Mouse (Mus musculus) embryonic stem cell, embryonic (primary cell): ENCODE measurements around the gene Stab1.

ENCODE experiments used
- CTCF ChIA-PET, 4 experiments: fragments of 300-600 bp in 2 of 4; fragments of 350-600 bp in 2 of 4; sonication (Branson Sonifier 250); formaldehyde crosslinking; loops; one replicate each; lab custom pipeline; 2022; ENCODE audit warnings: inconsistent platforms in 2 of 4; lab: Charles Lee
- POLR2A ChIA-PET, 4 experiments: fragments of 300-600 bp in 2 of 4; fragments of 350-600 bp in 2 of 4; sonication (Branson Sonifier 250); formaldehyde crosslinking; loops; one replicate each; lab custom pipeline; 2022; ENCODE audit warnings: antibody characterized with exemption in 4 of 4, inconsistent platforms in 1 of 4; lab: Charles Lee

Gene Stab1

DNA sequence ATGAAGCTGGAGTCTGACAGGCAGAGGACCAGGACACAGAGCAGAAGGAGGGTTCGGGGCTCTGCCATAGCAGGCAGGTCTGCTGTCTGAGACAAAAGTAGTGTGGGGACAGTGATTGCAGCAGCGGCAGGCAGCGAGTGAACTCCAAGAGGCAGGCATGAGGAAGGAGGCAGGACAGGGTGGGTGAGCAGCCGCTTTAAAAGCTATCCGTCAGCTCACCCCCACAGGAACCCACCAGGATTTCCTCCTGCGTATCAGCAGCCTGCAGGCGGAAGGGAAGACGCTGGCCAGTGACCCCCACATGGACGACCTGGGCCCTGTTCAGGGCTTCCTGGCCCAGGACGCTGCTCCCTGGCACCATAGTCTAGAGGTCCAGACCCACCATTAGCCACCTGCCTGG, at the start of gene Stab1:
Stab1 (minus strand) TSS at position 217 of the 400 bp plus-strand sequence.
- CTCF ChIA-PET: interaction anchor here in 1 of 4 experiments (1.2 kb wide), 1 partner anchor 304 kb away, joined by 3 read pairs; no protein-coding TSS in a partner anchor
- POLR2A ChIA-PET: interaction anchor here in 2 of 4 experiments (0.7 to 1.5 kb wide), 11 partner anchors 12 to 439 kb away, joined by 3 to 9 read pairs (median 4); no protein-coding TSS in a partner anchor

DNA sequence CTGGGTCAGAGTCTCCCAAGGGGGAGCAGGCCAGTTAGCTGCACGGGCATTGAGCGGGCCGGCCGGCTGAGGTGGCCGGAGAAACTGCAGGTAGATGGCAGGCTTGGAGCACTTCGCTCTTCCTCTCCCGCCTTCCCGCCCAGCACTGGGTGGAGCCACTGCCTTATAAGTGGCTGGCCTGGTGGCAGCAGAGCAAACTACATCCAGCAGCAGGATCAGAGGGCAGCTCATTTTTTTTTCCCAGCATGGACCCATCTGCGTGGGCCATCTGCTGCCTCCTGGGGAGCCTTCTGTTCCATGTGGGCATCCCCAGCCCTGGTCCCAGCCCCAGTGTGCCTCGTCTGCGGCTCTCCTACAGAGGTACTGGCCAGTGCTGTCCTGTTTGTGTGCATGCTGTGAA, 49.2 kb upstream of the Stab1 start, which contains the start of gene Sema3g:
Sema3g (plus strand) TSS at position 195 of the 400 bp plus-strand sequence.
- ChIA-PET CTCF (interaction anchor here in 3 of 4 experiments (0.8 to 1.8 kb wide), 9 partner anchors 9 to 255 kb away, joined by 3 to 13 read pairs (median 4); partner anchors contain the start of gene Phf7 (in 1 of the 3)), POLR2A (interaction anchor here in 3 of 4 experiments (0.6 to 3.6 kb wide), 7 partner anchors 9 to 255 kb away, joined by 3 to 15 read pairs (median 5); no protein-coding TSS in a partner anchor)

GRCm38 (mm10) chr14:31216846-31217245, 48.4 kb upstream of the Stab1 start, which contains the start of gene Nisch:
Gene Nisch (minus strand): TSS chr14:31216946.
- ChIA-PET POLR2A (interaction anchor here in 1 of 4 experiments (0.6 to 3.6 kb wide), 4 partner anchors 11 to 49 kb away, joined by 3 to 15 read pairs (median 4); no protein-coding TSS in a partner anchor), CTCF (interaction anchor here in 3 of 4 experiments (0.5 to 1.8 kb wide), 8 partner anchors 12 to 256 kb away, joined by 3 to 13 read pairs (median 4); partner anchors contain the start of gene Phf7 (in 1 of the 3))

DNA sequence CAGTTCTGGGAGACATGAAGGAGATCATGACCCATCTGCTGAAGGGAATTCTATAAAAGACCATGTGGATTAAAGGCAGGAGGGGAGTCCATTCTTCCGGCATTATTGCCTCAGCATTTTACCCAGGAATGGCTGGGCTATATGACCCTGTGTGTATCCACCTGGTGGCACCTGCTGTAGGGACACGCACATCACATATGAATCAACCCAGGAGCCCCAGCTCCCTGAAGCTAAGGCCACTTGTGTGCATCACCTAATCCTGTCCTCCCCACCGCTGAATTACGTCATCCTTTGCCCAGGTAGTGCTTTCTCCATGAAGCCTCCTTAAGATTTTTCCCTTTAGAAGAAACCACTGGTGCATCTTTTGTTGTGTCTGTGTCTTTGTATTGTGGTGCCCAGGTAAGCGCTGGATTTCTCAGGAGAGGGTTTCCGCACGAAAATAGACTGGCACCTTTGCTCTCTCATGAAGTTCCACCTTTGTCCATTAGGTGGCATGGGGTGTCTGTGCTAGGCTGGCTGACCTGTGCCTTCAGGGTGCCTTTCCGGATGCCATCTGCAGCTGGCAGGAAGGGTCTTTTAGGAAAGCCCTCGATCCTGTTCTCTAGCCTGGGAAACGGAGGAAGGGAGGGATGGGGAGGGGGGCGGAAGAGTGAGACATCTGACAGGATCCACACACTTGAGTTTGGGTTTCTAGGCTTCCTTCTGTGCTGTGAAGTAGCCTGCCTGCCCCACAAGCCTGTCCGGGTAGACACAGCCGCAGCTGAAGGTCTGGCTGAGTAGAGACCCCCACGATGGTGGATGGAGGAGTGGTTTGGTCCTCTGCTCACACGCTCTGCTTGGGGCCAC, 46.9 kb upstream of the Stab1 start:
- ChIA-PET CTCF (interaction anchor here (0.6 to 1.8 kb wide), 16 partner anchors 8 to 257 kb away, joined by 3 to 7 read pairs (median 4); partner anchors contain the start of gene Dnah1 (in 1 of the 4)), POLR2A (interaction anchor here in 2 of 4 experiments (0.8 to 3.6 kb wide), 5 partner anchors 9 to 13 kb away, joined by 3 to 15 read pairs (median 4); no protein-coding TSS in a partner anchor)

DNA sequence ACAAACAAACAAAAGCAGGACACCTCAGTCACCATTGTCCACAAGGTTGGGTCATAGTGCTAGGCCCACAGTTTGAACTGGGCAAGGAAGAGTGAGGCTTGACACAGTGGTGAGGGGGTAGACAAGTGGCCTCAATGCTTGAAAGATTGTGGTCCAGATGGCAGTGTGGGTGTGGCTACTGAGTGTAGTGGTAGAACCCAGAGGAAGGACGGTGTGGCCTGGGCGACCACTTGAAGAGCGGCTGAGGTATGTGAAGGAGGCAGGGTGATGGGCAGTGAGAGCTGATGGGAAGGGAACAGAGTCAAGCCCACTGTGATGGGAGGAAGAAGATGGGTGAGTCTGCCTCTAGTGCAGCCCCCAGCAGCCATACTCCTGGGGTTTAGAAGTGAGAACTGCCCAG, 46.2 kb upstream of the Stab1 start:
- POLR2A ChIA-PET: interaction anchor here in 1 of 4 experiments (3.6 kb wide), 1 partner anchor 9 kb away, joined by 15 read pairs; no protein-coding TSS in a partner anchor

DNA sequence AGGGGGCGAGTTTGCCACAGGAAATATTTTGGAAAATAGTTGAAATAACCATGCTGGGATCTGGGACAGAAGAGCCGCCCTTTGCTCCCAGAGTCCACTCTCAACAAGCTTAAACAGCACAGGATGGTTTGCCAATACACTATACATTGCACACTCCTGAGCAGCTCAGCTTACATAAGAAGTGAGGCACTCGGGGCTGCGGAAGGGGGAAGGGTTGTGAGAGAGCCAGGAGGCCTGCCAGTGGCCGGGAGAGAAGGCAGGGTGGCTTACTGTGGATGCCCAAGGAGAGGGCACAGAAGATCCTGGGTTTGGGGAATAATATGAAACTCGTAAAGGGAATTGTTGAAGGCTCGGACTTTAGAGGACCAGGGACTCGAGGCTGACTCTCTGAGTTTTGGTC, 45.4 kb upstream of the Stab1 start:
- ChIA-PET CTCF (no interaction called here), POLR2A (interaction anchor here in 3 of 4 experiments (0.7 to 1.3 kb wide), 5 partner anchors 10 to 512 kb away, joined by 3 to 4 read pairs (median 3); partner anchors contain the start of gene Smim4 (in 1 of the 3))

More for the DNA sequence above, 46.2 kb upstream of the Stab1 start:
- CTCF ChIA-PET: interaction anchor here in 2 of 4 experiments (0.9 to 1.8 kb wide), 8 partner anchors 8 to 109 kb away, joined by 3 to 7 read pairs (median 5); partner anchors contain the start of gene Dnah1 (in 1 of the 2)

- CTCF ChIA-PET: no interaction called here
- POLR2A ChIA-PET: interaction anchor here in 1 of 4 experiments (1.0 to 1.3 kb wide), 2 partner anchors 15 to 37 kb away, joined by 3 to 4 read pairs; no protein-coding TSS in a partner anchor
These were observed 44.1 kb upstream of the Stab1 start for GRCm38 (mm10) chr14:31212499-31212898.

DNA sequence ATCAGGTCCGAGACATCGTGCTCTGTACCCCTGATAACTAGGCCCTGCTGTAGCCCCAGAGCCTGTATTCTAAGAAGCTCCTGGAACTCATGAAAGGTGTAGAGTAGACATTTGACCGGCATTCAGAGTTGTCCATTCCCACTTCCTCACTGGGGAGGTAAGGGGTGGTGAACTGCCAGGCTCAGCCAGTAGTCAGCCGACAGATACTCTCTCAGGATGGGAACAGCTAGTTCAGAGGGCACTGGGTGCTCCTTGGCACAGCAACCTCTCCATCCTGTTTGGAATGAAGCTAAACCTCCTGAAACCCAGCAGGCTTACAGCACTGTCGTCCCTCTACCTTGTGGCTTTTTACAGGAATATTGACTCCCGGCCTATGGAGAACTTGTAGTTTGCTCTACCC, 43.4 kb upstream of the Stab1 start:
- CTCF ChIA-PET: no interaction called here
- POLR2A ChIA-PET: interaction anchor here in 1 of 4 experiments (1.0 to 1.3 kb wide), 3 partner anchors 15 to 69 kb away, joined by 3 to 4 read pairs (median 3); no protein-coding TSS in a partner anchor

DNA sequence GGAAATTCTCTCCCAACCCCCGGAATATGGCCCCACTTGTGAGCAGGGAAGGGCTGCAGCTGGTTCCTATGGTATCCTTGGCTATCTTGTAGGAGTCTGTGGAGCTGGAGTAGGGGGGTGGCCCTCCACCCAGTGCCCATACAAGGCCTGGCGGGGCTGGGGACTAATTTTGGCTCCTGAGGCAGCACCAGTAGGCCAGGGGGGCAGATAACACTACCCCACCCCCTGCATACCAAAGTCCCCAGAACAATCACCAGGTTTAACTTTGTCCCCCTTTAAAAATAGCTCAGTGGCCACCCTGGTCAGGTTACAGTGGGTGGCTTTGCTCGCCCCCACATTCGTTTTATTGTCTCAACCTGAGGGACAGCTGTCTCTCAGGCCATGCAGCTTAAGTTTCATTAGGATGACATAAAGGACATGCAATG, 40.7 kb upstream of the Stab1 start:
- ChIA-PET CTCF (interaction anchor here in 1 of 4 experiments (1.1 kb wide), 1 partner anchor 241 kb away, joined by 3 read pairs; no protein-coding TSS in a partner anchor), POLR2A (interaction anchor here in 2 of 4 experiments (0.7 to 3.4 kb wide), 5 partner anchors 13 to 56 kb away, joined by 3 to 14 read pairs (median 5); no protein-coding TSS in a partner anchor)

GRCm38 (mm10) chr14:31208084-31208483, 39.6 kb upstream of the Stab1 start, which contains the start of gene Tnnc1:
Gene Tnnc1 (plus strand): TSS chr14:31208312.
- CTCF ChIA-PET: interaction anchor here in 1 of 4 experiments (1.1 kb wide), 1 partner anchor 242 kb away, joined by 3 read pairs; no protein-coding TSS in a partner anchor

GRCm38 (mm10) chr14:31207070-31207830, 38.8 kb upstream of the Stab1 start:
- POLR2A ChIA-PET: interaction anchor here (0.6 to 4.6 kb wide), 24 partner anchors 8 to 1257 kb away, joined by 3 to 50 read pairs (median 4); partner anchors contain the start of genes Phf7 (in 2 of the 4), Bap1 (in 1 of the 4), Nisch (in 1 of the 4) and Sema3g (in 1 of the 4)
- CTCF ChIA-PET: interaction anchor here in 3 of 4 experiments (0.7 to 1.4 kb wide), 5 partner anchors 8 to 265 kb away, joined by 3 to 5 read pairs (median 4); partner anchors contain the start of gene Sema3g (in 1 of the 3)

More at GRCm38 (mm10) chr14:31208084-31208483, 39.6 kb upstream of the Stab1 start, which contains the start of gene Tnnc1:
- POLR2A ChIA-PET: interaction anchor here in 2 of 4 experiments (0.8 to 3.4 kb wide), 6 partner anchors 11 to 55 kb away, joined by 3 to 14 read pairs (median 4); partner anchors contain the start of genes Bap1 (in 1 of the 2) and Phf7 (in 1 of the 2)

- POLR2A ChIA-PET: interaction anchor here (0.6 to 4.6 kb wide), 29 partner anchors 8 to 1258 kb away, joined by 3 to 50 read pairs (median 4); partner anchors contain the start of genes Phf7 (in 2 of the 4), Bap1 (in 1 of the 4), Capn7 (in 1 of the 4) and Dnah1 (in 1 of the 4)
- CTCF ChIA-PET: interaction anchor here in 3 of 4 experiments (0.7 to 1.4 kb wide), 6 partner anchors 9 to 266 kb away, joined by 3 to 5 read pairs (median 4); partner anchors contain the start of gene Sema3g (in 1 of the 3)
These were observed 38.1 kb upstream of the Stab1 start for GRCm38 (mm10) chr14:31206472-31206981.

GRCm38 (mm10) chr14:31205562-31206467, 37.4 kb upstream of the Stab1 start:
- ChIA-PET CTCF (interaction anchor here (0.5 to 1.3 kb wide), 9 partner anchors 9 to 148 kb away, joined by 3 to 7 read pairs (median 3); no protein-coding TSS in a partner anchor), POLR2A (interaction anchor here in 3 of 4 experiments (0.6 to 4.6 kb wide), 39 partner anchors 8 to 289 kb away, joined by 3 to 50 read pairs (median 4); partner anchors contain the start of genes Bap1 (in 2 of the 3), Phf7 (in 2 of the 3), Smim4 (in 2 of the 3) and Capn7 (in 1 of the 3))

GRCm38 (mm10) chr14:31205244-31205561, 36.8 kb upstream of the Stab1 start:
- CTCF ChIA-PET: interaction anchor here (0.5 to 1.3 kb wide), 8 partner anchors 9 to 147 kb away, joined by 3 to 7 read pairs (median 3); no protein-coding TSS in a partner anchor
- POLR2A ChIA-PET: interaction anchor here (0.6 to 4.6 kb wide), 27 partner anchors 9 to 289 kb away, joined by 3 to 50 read pairs (median 3); partner anchors contain the start of genes Bap1 (in 1 of the 4), Eaf1 (in 1 of the 4), Mettl6 (in 1 of the 4) and Nek4 (in 1 of the 4)

- CTCF ChIA-PET: interaction anchor here (0.5 to 1.3 kb wide), 6 partner anchors 9 to 147 kb away, joined by 3 to 7 read pairs (median 3); no protein-coding TSS in a partner anchor
- POLR2A ChIA-PET: interaction anchor here (0.6 to 4.6 kb wide), 26 partner anchors 9 to 290 kb away, joined by 3 to 50 read pairs (median 3); partner anchors contain the start of genes Bap1 (in 1 of the 4), Eaf1 (in 1 of the 4), Mettl6 (in 1 of the 4) and Nek4 (in 1 of the 4)
These were observed 36.4 kb upstream of the Stab1 start for GRCm38 (mm10) chr14:31204844-31205243.
